Mouse (Mus musculus) C2C12 (cell line): ENCODE data around the gene Gm3512. TPM values are rescaled to one million over a fixed set of nuclear protein-coding genes. Genes with fewer than 3 reads are reported as not detected.
"Not testable (repeated sequence)": the region's sequence is repeated elsewhere in the genome, so short reads cannot be mapped to it uniquely, and the experiment has no call there.

Experiments
- H3K27me3 ChIP-seq: one replicate; pipeline ENCODE4 v1.6.1; 2011; ENCODE audit not compliant: control insufficient read depth, insufficient read depth, insufficient read length
- H3K36me3 ChIP-seq: one replicate; pipeline ENCODE4 v1.6.1; 2011; ENCODE audit not compliant: control insufficient read depth, insufficient read depth
- H3K4me3 ChIP-seq: one replicate; pipeline ENCODE4 v1.5.1; 2011; ENCODE audit warnings: mild to moderate bottlenecking, control low read depth; ENCODE audit not compliant: poor library complexity, insufficient read depth, severe bottlenecking
- H3K79me2 ChIP-seq: one replicate; pipeline ENCODE4 v1.6.1; 2011; ENCODE audit not compliant: control insufficient read depth, insufficient read depth
- H3K79me3 ChIP-seq: one replicate; pipeline ENCODE4 v1.6.1; 2011; ENCODE audit warnings: low read depth, control low read depth
- H3ac ChIP-seq: one replicate; pipeline ENCODE3; 2011; ENCODE audit warnings: low read depth; ENCODE audit not compliant: control insufficient read depth, insufficient read length
- long read RNA-seq, 2 experiments: library from polyadenylated mRNA; unstranded; transcript quantifications; one replicate each; pipeline ENCODE4 v2.0.0; 2019 to 2020
- polyA plus RNA-seq: library from polyadenylated mRNA; unstranded; fragments of >200 nt; fragmentation: generic; extraction: Trizol; gene quantifications from one replicate; pipeline ENCODE4 v1.2.1, GENCODE M21; 2012; ENCODE audit warnings: missing spikeins

Gm3512 gene
- polyA plus RNA-seq, result not detected
- long read RNA-seq, experiment 1, result 0 reads
- long read RNA-seq, experiment 2, result 0 reads

DNA sequence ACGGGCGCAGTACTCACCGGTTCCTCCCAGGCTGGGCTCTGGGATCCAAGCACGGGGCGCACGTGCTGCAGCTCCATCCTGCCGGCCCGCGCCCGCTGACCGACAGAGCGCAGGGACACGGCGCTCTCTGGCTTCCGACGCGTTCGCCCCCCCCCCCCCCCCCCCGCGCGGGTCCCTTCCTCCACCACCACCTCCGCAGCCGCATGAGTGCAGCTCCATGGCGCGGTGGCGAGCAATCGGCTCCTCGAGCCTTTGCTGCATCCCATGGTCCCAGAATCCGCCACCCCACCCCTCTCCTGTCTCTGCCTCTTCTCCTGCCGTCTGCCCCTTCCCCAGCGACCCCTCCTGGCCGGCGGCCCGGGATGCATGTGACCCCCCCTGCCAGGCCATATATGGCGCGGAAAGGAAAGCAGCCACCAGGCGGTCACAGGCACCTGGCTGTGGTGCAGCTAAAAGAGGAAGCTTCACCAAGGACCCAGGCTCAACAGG is at the start of gene Gm3512:
TSS of gene Gm3512 (minus strand) at position 51 of the 489 bp plus-strand sequence.
- H3K4me3 ChIP-seq, H3K36me3 ChIP-seq, H3K27me3 ChIP-seq, H3K79me3 ChIP-seq, H3ac ChIP-seq, H3K79me2 ChIP-seq: not testable (repeated sequence)

DNA sequence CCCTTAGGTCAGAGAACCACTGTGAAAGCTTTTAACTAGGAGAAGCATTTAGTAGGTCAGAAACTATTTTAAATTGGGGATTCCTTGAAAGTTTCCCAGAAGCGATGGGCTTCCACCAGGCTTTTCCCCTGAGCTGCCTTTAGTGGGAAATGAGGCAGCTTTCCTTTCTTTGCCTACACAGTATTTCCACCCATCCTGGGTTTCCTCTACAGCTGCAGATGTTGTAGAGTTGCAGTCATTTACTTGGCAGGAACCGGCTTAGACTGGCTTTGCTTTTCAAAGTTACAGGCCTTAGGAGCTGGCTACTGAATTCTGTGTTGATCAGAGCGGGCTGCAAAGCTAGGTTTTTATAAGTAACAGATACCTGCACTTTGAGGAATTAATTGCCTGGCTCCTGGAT is 25.7 kb upstream of the Gm3512 start:
- H3K27me3 ChIP-seq, H3K4me3 ChIP-seq, H3K79me2 ChIP-seq, H3ac ChIP-seq, H3K36me3 ChIP-seq, H3K79me3 ChIP-seq: not testable (repeated sequence)

DNA sequence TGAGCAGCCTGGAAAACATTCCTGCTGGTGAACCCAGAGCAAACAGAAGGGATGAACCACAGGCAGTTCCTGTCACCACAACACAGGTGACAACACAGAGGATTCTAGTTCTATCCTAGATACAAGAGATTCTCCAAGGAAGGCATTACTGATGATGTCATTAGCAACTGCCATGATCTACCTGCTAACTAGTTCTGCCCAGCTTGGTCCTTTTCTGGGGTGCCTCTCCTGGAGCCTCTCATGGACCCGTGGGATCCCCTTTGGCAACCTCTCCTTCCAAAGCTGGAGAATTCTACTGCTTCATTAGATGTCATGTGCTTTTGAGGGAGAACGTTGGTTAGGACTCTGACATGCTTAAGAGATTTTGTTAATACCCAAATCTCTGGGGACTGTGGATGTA is 20.1 kb upstream of the Gm3512 start, which contains the start of gene Gm16434:
TSS of gene Gm16434 (minus strand) at position 101 of the 400 bp plus-strand sequence.
- not testable (repeated sequence) for H3K36me3 ChIP-seq, H3K27me3 ChIP-seq, H3K79me3 ChIP-seq, H3K79me2 ChIP-seq, H3ac ChIP-seq, H3K4me3 ChIP-seq

DNA sequence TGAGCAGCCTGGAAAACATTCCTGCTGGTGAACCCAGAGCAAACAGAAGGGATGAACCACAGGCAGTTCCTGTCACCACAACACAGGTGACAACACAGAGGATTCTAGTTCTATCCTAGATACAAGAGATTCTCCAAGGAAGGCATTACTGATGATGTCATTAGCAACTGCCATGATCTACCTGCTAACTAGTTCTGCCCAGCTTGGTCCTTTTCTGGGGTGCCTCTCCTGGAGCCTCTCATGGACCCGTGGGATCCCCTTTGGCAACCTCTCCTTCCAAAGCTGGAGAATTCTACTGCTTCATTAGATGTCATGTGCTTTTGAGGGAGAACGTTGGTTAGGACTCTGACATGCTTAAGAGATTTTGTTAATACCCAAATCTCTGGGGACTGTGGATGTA is 49.0 kb downstream of the Gm3512 start, which contains the start of gene Gm6676:
TSS of gene Gm6676 (minus strand) at position 101 of the 400 bp plus-strand sequence.
- not testable (repeated sequence) for H3K27me3 ChIP-seq, H3ac ChIP-seq, H3K79me3 ChIP-seq, H3K4me3 ChIP-seq, H3K79me2 ChIP-seq, H3K36me3 ChIP-seq

DNA sequence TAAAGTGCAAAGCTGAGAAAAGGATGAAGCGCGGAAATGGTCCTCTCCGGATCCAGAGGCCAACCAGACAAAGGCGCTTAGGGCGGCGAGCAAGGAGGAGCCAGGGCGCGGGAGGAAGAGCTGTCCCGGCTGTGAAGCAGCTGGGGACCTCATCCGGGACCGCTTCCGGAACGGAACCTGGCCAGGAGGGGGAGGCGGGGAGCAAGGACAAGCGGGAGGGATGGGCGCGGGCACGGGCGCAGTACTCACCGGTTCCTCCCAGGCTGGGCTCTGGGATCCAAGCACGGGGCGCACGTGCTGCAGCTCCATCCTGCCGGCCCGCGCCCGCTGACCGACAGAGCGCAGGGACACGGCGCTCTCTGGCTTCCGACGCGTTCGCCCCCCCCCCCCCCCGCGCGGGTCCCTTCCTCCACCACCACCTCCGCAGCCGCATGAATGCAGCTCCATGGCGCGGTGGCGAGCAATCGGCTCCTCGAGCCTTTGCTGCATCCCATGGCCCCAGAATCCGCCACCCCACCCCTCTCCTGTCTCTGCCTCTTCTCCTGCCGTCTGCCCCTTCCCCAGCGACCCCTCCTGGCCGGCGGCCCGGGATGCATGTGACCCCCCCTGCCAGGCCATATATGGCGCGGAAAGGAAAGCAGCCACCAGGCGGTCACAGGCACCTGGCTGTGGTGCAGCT is 69.1 kb downstream of the Gm3512 start:
- H3K4me3 ChIP-seq, H3K36me3 ChIP-seq, H3K27me3 ChIP-seq, H3K79me3 ChIP-seq, H3ac ChIP-seq, H3K79me2 ChIP-seq: not testable (repeated sequence)

Other genes starting within 250 kb of the Gm3512 start
- not detected for gene Gm6356, start 200.7 kb downstream of the Gm3512 start, polyA plus RNA-seq
- gene Gm10406, start 147.1 kb downstream of the Gm3512 start, polyA plus RNA-seq, result not detected
- not detected for gene Gm3685, start 129.6 kb downstream of the Gm3512 start, polyA plus RNA-seq
- gene Gm3696, start 73.9 kb downstream of the Gm3512 start, polyA plus RNA-seq, result not detected
- gene Gm6676, start 49.1 kb downstream of the Gm3512 start, polyA plus RNA-seq, result not detected
- gene Gm16434, start 20.0 kb upstream of the Gm3512 start, polyA plus RNA-seq, result not detected
- not detected for gene Gm3727, start 90.2 kb upstream of the Gm3512 start, polyA plus RNA-seq
- not detected for gene Gm3739, start 140.5 kb upstream of the Gm3512 start, polyA plus RNA-seq
- gene Gm5797, start 157.9 kb upstream of the Gm3512 start, polyA plus RNA-seq, result not detected
- not detected for gene Gm8374, start 190.6 kb upstream of the Gm3512 start, polyA plus RNA-seq